Mouse (Mus musculus): Measurements from ENCODE around the gene Asap3. TPM values are rescaled to one million over a fixed set of nuclear protein-coding genes. Genes with fewer than 3 reads are reported as not detected.

Asap3 gene
- polyA plus RNA-seq, 1 experiment from 2014 or later = 8.9 TPM

DNA sequence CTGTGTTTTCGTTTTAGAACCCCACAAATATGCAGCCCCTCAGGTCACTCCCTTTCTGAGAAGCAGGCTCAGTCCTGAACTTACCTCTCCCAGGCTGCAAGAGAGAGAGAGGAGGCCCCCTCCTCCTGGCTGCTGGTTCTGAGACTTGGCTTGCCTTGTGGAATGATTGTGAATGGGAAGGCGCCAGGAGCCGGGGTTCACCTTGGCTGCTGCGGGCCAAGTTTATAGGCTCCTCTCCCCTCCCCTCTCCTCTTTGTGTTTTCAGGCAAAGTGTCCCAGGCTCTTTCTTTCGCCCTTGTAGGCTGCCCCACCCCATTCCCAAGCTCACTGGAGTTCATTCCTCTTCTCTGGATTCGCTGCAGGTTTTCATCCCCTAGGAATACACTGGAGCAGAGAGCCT, 778 bp downstream of the Asap3 start:
- Histone ChIP-seq H3K9ac (replicated peaks) (peak overlapping the region; percentile 83), H3K4me2 (replicated peaks) (peak overlapping the region; percentile 96), H3K9me3 (no peaks in the 10 kb centered on the region), H3K4me3 (peak overlapping the region; percentile 63), H3K36me3 (no peaks in the 10 kb centered on the region), H3K27ac (replicated peaks) (no peak overlapping the region; the same call in 1 of the 2 replicates), H3K27me3 (peaks cover 22% of the 10 kb centered on the region; the same call in 1 of the 2 replicates), H3K4me1 (peaks cover 21% of the 10 kb centered on the region)
- WGBS = 4% methylated on average over 6 of the region's 6 CpGs
- ATAC-seq (ENCODE audit: low FRiP score, low read depth) = no peak

DNA sequence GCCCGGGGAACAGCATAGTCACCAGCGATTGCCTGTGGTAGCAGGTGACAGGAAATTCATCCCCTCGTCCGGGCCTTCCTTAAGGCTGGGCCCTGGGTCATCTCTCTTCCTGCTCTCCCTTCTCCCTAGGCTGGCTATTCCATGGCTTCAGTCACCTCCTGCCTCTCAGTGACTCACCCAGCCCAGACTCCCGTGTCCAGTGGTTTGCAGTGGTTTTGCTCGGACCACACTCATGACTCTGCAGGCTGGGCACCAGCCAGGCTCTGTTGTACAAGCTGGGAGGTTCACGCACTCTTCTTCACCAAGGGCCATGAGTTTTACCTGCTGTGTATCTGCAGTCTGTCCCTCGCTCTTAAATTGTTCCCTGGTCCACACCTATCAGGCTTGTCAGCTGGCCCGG, 4.8 kb downstream of the Asap3 start:
- Histone ChIP-seq H3K4me1 (peaks cover 16% of the 10 kb centered on the region), H3K27me3 (peaks cover 9% of the 10 kb centered on the region; the same call in 1 of the 2 replicates), H3K4me2 (replicated peaks) (no peak overlapping the region), H3K4me3 (no peak overlapping the region), H3K9me3 (no peaks in the 10 kb centered on the region), H3K36me3 (no peaks in the 10 kb centered on the region), H3K9ac (replicated peaks) (no peak overlapping the region), H3K27ac (replicated peaks) (no peak overlapping the region)
- 83% methylated on average over 9 of the region's 9 CpGs for WGBS
- ATAC-seq (ENCODE audit: low FRiP score, low read depth) = no peak

DNA sequence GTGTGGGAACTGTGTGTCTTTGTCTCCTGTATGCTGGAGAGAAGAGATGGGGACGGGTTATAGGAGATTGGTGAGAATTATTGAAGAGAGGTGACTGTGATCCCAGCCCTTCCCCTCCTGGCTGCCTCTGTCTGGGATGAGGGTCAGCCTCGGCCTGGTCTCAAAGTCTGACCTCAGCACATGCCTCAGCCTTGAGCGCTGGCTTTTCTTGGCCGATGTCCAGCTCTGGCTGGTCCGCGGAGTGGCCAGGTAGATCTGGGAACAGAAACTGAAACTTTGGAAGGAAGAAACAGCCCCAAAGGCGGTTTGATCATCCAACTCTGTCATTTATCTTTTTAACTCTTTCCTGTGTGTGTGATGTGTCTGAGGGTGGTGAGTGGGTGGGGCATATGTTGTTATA, 7.5 kb downstream of the Asap3 start:
- Histone ChIP-seq H3K27me3 (peaks cover 10% of the 10 kb centered on the region), H3K9me3 (no peaks in the 10 kb centered on the region), H3K4me2 (replicated peaks) (no peak overlapping the region), H3K36me3 (no peaks in the 10 kb centered on the region), H3K27ac (replicated peaks) (no peak overlapping the region), H3K9ac (replicated peaks) (no peak overlapping the region), H3K4me1 (peaks cover 9% of the 10 kb centered on the region), H3K4me3 (no peak overlapping the region)
- 84% methylated on average over 7 of the region's 7 CpGs for WGBS
- ATAC-seq (ENCODE audit: low FRiP score, low read depth) = no peak

DNA sequence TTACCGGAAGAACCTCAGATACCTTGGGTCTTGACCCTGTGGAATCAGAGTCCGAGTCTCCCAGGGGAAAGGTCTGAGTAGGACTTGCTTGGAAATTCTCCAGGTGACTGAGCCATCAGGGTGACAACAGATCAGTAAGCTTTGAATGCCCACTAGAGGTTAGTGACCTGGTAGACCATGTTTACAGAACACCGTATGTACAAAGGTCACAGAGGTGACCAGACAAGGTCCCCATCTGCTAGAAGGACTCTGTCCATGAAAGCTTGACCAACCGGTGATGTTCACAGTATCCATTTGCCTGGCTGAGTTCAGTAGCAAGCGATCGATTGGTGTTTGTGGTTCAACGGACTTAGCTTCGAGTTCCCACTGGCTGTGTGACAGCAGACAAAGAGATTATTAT, 8.7 kb downstream of the Asap3 start:
- Histone ChIP-seq H3K4me2 (replicated peaks) (no peak overlapping the region), H3K27ac (replicated peaks) (no peak overlapping the region), H3K9me3 (no peaks in the 10 kb centered on the region), H3K4me3 (no peak overlapping the region), H3K27me3 (peaks cover 19% of the 10 kb centered on the region), H3K36me3 (no peaks in the 10 kb centered on the region), H3K9ac (replicated peaks) (no peak overlapping the region), H3K4me1 (peaks cover 16% of the 10 kb centered on the region)
- 89% methylated on average over 8 of the region's 8 CpGs for WGBS
- ATAC-seq (ENCODE audit: low FRiP score, low read depth) = no peak

DNA sequence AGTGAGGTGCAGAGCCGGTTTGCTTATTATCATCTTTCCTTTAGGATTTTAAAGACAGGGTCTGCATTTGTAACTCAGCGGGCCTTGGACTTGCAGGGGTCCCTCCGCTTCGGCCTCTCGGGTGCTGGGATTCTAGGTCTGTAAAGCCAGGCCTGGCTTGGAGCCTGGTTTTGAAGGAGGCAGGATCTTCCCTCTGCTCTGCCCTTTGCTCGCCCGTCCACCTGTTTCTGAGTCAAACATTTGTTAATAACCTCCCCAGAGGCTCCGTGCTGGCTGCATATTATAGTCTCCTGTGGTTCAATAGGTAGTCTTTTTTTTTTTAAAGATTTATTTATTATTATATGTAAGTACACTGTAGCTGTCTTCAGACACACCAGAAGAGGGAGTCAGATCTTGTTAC, 9.4 kb downstream of the Asap3 start:
- Histone ChIP-seq H3K36me3 (no peaks in the 10 kb centered on the region), H3K4me1 (peaks cover 23% of the 10 kb centered on the region), H3K9ac (replicated peaks) (no peak overlapping the region), H3K4me2 (replicated peaks) (no peak overlapping the region), H3K27me3 (peaks cover 27% of the 10 kb centered on the region), H3K4me3 (no peak overlapping the region), H3K27ac (replicated peaks) (no peak overlapping the region), H3K9me3 (no peaks in the 10 kb centered on the region)
- 90% methylated on average over 8 of the region's 8 CpGs for WGBS
- ATAC-seq (ENCODE audit: low FRiP score, low read depth) = no peak

DNA sequence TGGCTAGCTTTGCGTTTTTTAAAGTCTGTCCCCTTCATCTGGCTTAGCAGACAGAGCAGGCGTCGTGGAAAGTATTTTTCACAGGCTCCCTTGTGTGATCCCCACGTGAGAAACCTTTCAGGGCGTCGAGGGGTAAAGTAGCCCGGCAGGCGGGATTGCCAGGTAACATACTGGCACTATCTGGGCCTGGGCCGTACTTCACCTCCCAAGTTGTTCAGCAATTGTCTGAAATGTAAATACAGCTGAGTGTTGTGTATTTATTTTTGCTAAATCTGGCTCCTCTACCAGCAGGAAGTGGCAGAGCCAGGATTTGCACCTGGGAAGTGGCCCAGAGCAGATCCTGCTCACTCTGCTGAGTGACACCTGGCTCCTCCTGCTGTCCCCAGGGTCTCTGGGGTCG, 10.9 kb downstream of the Asap3 start:
- H3K27me3 ChIP-seq = peaks cover 33% of the 10 kb centered on the region
- H3K27ac ChIP-seq (replicated peaks) = no peak overlapping the region
- no peak overlapping the region for H3K9ac ChIP-seq (replicated peaks)
- no peak for ATAC-seq (ENCODE audit: low FRiP score, low read depth)
- no peaks in the 10 kb centered on the region for H3K36me3 ChIP-seq
- no peak overlapping the region for H3K4me2 ChIP-seq (replicated peaks)
- no peaks in the 10 kb centered on the region for H3K9me3 ChIP-seq
- peaks cover 26% of the 10 kb centered on the region for H3K4me1 ChIP-seq
- H3K4me3 ChIP-seq = no peak overlapping the region
- 70% methylated on average over 10 of the region's 10 CpGs for WGBS

DNA sequence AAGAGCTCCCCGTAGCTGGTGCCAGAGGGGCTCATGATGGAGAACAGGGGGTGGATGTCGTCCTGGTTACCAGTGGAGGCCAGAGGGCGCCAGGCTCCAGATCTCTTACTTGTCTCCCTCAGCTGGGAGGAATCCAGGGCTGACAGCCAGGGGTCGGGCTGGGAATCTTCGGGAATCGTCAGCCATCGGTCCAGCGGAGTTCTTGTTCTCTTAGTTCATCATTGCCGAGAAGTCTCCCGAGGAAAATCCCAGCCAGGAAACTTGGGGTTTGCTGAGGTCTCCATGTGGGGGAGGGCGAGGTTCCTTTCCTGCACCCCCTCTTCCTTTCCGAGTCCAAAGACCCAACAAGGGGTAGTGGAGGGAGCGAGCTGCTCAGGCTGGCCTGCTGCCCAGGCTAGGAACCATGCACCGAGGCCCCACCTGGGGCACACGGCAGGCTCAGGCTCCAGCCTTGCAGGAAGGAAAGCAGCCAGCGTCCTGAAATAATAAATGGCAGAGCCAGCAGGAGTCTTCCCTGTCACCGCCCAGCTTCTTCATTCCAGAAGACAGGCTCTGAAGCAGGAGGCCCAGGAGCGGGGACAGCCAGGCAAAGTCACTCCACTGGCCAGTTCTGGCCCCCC, 12.5 kb downstream of the Asap3 start:
- ATAC-seq (ENCODE audit: low FRiP score, low read depth) = no peak
- peaks cover 32% of the 10 kb centered on the region for H3K4me1 ChIP-seq
- no peaks in the 10 kb centered on the region for H3K36me3 ChIP-seq
- no peak overlapping the region for H3K4me3 ChIP-seq
- no peaks in the 10 kb centered on the region for H3K9me3 ChIP-seq
- peaks cover 33% of the 10 kb centered on the region for H3K27me3 ChIP-seq
- 13% methylated on average over 18 of the region's 18 CpGs for whole genome bisulfite sequencing
- peak overlapping the region; percentile 35 for H3K27ac ChIP-seq (replicated peaks)
- 0 out of 2 replicates have a peak overlapping the region, but pooled peaks have one; percentile 17 for H3K9ac ChIP-seq (replicated peaks)
- H3K4me2 ChIP-seq (replicated peaks) = peak overlapping the region; percentile 3

DNA sequence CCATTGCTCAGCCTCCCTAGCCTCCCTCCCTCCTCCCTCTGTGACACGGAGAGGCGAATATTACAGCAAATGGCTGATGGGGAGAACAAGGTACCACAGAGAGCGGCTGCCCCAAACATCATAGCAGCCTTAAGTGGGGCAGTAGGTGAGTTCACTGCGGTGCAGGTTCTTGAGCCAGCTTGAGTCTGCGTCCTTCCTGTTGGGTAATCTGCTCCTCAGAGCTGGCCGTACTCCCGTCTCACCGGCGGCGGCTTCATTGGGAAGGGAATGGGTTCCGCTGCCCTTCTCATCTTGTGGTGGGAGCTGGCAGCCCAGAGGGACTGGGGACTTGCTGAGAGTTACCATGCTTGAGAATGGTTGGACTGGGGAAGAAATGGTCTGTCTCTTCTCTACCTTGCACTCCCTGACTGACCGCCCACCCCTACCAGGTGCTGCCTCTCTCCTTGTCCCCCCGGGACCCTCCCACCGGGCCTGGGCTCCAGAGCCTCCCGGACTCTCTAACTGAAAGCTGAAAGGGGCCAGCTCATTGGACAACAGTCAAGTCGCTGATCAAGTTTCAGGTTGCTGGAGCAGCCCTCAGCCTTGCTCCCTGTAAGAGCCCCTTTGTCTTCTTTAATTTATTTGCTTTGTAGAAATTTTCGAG, 14.1 kb downstream of the Asap3 start:
- no peaks in the 10 kb centered on the region for H3K9me3 ChIP-seq
- H3K4me2 ChIP-seq (replicated peaks) = 0 out of 2 replicates have a peak overlapping the region, but pooled peaks have one; percentile 1
- no peak for ATAC-seq (ENCODE audit: low FRiP score, low read depth)
- H3K4me3 ChIP-seq = no peak overlapping the region
- H3K9ac ChIP-seq (replicated peaks) = no peak overlapping the region
- peaks cover 33% of the 10 kb centered on the region for H3K27me3 ChIP-seq
- H3K27ac ChIP-seq (replicated peaks) = no peak overlapping the region
- H3K36me3 ChIP-seq = no peaks in the 10 kb centered on the region
- WGBS = 10% methylated on average over 17 of the region's 17 CpGs
- H3K4me1 ChIP-seq = peaks cover 46% of the 10 kb centered on the region

DNA sequence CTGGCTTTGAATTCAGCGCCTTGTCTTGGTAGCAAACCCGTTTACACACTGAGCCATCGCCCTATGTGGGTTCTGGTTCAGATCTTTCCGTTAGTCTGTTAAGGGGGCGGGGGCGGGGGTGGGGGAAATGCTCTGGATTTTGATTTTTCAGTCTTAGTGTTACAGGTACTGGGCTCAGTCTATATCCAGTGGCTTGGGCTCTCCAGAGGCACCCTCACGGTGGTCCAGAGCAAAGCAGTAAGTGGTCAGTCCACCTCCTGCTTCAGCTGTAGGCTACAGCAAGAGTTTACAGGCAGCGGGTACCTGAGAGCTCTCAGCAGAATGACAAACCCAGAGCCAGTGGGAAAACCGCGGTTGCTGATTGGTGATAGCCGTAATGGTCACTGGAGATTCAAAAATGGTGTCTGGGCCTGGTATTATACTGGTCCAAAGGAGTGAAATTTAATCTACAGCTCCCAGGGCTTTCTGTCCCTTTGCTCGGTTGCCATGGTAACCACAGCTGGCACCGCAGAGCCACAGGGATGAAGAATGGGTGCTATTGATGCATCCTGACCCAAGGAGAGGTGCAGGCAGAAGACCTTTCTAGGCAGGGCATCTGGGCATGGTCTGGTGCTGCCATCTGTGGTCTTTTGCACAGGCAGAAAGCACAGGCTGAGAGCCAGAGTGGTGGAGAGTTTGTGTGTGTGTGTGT, 17.5 kb downstream of the Asap3 start:
- Histone ChIP-seq H3K4me1 (peaks cover 39% of the 10 kb centered on the region), H3K9me3 (no peaks in the 10 kb centered on the region), H3K27ac (replicated peaks) (peak overlapping the region; percentile 71), H3K4me2 (replicated peaks) (peak overlapping the region; percentile 15), H3K4me3 (no peak overlapping the region), H3K9ac (replicated peaks) (0 out of 2 replicates have a peak overlapping the region, but pooled peaks have one; percentile 31), H3K27me3 (peaks cover 25% of the 10 kb centered on the region), H3K36me3 (no peaks in the 10 kb centered on the region)
- ATAC-seq (ENCODE audit: low FRiP score, low read depth) = peak; percentile 79
- WGBS = 57% methylated on average over 13 of the region's 13 CpGs

DNA sequence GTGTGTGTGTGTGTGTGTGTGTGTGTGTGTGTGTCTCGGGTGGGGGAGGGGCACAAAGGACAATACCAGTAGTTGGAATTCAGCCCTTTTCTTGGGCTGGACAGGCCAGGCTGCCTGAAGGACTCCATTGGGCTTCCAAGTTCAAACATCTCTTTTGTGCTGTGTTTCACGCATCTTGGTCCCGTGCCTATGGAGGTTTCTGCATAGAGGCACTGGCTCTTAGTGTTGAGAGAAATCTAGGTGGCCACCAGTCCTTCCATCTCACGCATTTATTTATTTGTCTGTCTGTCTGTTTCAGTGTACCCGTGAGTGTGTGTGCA, 18.0 kb downstream of the Asap3 start:
- WGBS = 48% methylated on average over 4 of the region's 5 CpGs
- 0 out of 2 replicates have a peak, but pooled peaks cover under 1% of the 10 kb centered on the region for H3K36me3 ChIP-seq
- peaks cover 34% of the 10 kb centered on the region for H3K4me1 ChIP-seq
- no peak overlapping the region for H3K9ac ChIP-seq (replicated peaks)
- H3K4me3 ChIP-seq = no peak overlapping the region
- no peaks in the 10 kb centered on the region for H3K9me3 ChIP-seq
- ATAC-seq (ENCODE audit: low FRiP score, low read depth) = no peak; the same call in 1 of the 2 replicates
- H3K27ac ChIP-seq (replicated peaks) = peak overlapping the region; percentile 71
- peak overlapping the region; percentile 15 for H3K4me2 ChIP-seq (replicated peaks)
- peaks cover 20% of the 10 kb centered on the region for H3K27me3 ChIP-seq

DNA sequence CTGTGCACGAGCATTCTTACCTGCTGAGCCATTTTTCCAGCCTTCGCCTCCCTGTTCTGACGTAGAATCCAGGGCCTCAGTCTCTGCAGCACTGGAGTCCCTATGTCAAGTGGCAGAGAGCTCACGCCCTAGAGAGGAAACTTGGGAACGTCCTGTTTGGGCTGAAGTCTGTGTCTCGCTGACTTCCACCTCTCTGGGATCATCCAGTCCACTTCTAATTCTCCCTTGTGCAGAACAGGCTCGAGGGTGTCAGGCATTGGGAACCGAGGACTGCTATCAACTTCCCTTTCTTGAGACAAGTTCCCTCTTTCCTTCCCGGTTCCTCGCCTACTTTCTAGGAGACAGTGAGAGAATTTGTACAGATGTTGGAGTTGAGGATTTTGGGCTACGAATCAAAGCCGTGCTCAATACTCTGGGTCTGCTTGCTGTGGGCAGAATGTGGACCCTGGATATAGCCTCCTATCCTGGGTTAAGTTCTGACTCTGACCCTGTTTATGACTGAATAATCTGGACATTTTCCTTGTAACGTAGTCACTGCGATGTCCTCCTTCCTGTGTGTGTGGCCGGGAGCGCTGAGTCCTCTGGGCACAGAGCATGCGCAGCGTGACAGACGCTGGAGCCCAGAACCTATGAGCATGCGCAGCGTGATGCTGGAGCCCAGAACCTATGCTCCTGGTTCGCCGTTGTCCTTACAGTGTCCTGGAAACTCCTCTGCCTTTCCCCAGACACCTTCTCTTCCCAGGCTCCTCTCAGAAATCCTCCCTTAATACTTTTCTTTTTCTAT, 18.7 kb downstream of the Asap3 start:
- H3K4me1 ChIP-seq = peaks cover 30% of the 10 kb centered on the region
- no peaks in the 10 kb centered on the region for H3K9me3 ChIP-seq
- H3K9ac ChIP-seq (replicated peaks) = no peak overlapping the region
- H3K4me2 ChIP-seq (replicated peaks) = no peak overlapping the region
- 0 out of 2 replicates have a peak, but pooled peaks cover 3% of the 10 kb centered on the region for H3K36me3 ChIP-seq
- 85% methylated on average over 23 of the region's 23 CpGs for WGBS
- peak overlapping the region; percentile 71 for H3K27ac ChIP-seq (replicated peaks)
- ATAC-seq (ENCODE audit: low FRiP score, low read depth) = no peak
- H3K4me3 ChIP-seq = no peak overlapping the region
- peaks cover 13% of the 10 kb centered on the region for H3K27me3 ChIP-seq

Measured in midbrain, embryonic 12.5 days (tissue).